Mouse (Mus musculus) heart, embryonic 10.5 days (tissue): ENCODE measurements at regions not wholly inside any gene's neighbourhood (a gene's known extent, or its start where the extent isn't known, plus 50 kb on each side); places are given as distances from the start of the nearest gene placed in this dataset. TPM values are rescaled to one million over a fixed set of nuclear protein-coding genes. Genes with fewer than 3 reads are reported as not detected.
A peak's percentile ranks its signal among the peaks of the same experiment; 100 is the strongest.

Experiments
- DNase-seq: peaks from one replicate; pipeline ENCODE4 v3.0.0-alpha.2; 2017; ENCODE audit warnings: low spot score
- H3K27ac ChIP-seq: fragments of 300-500 bp; sonication (generic); 2 replicates; pipeline ENCODE4 v1.5.1; 2016; ENCODE audit warnings: mild to moderate bottlenecking
- H3K27me3 ChIP-seq: fragments of 300-500 bp; sonication (generic); 2 replicates; pipeline ENCODE4 v1.6.1; 2016; ENCODE audit warnings: mild to moderate bottlenecking; ENCODE audit not compliant: poor library complexity, insufficient read depth, severe bottlenecking
- H3K36me3 ChIP-seq: fragments of 300-500 bp; sonication (generic); 2 replicates; pipeline ENCODE4 v1.6.1; 2016; ENCODE audit warnings: mild to moderate bottlenecking, moderate library complexity
- H3K4me1 ChIP-seq: fragments of 300-500 bp; sonication (generic); 2 replicates; pipeline ENCODE4 v1.6.1; 2016; ENCODE audit warnings: mild to moderate bottlenecking
- H3K4me3 ChIP-seq: fragments of 300-500 bp; sonication (generic); 2 replicates; pipeline ENCODE4 v1.5.1; 2016; ENCODE audit warnings: mild to moderate bottlenecking, moderate library complexity
- H3K9me3 ChIP-seq: fragments of 300-500 bp; sonication (generic); 2 replicates; pipeline ENCODE4 v1.6.1; 2016; ENCODE audit warnings: mild to moderate bottlenecking, moderate library complexity
- WGBS: fragments of 180-500 bp; shearing (Covaris S2); methylation state at CpG from one replicate; pipeline ENCODE4 v1.1.7; 2016; 5-methylcytosine and 5-hydroxymethylcytosine counted together
- microRNA-seq: library from miRNA; unstranded; fragments of <30 nt; microRNA quantifications from one replicate; pipeline ENCODE4, GENCODE M21; 2017

- Histone ChIP-seq H3K36me3 (no peaks in the 10 kb centered on the region), H3K4me1 (no peaks in the 10 kb centered on the region; the same call in 1 of the 2 replicates), H3K27me3 (no peaks in the 10 kb centered on the region), H3K9me3 (no peaks in the 10 kb centered on the region), H3K27ac (no peak overlapping the region), H3K4me3 (no peak overlapping the region)
- DNase-seq: no peak
- WGBS: 52% methylated on average over 10 of the region's 10 CpGs
These were observed 73.2 kb upstream of the Prdm1 start for GRCm38 (mm10) chr10:44601550-44601949.

GRCm38 (mm10) chr10:44599964-44600334, 71.6 kb upstream of the Prdm1 start:
- no peak overlapping the region for H3K4me3 ChIP-seq
- no peaks in the 10 kb centered on the region for H3K27me3 ChIP-seq
- no peaks in the 10 kb centered on the region; the same call in 1 of the 2 replicates for H3K4me1 ChIP-seq
- H3K9me3 ChIP-seq: no peaks in the 10 kb centered on the region
- no peak overlapping the region for H3K27ac ChIP-seq
- DNase-seq: no peak
- H3K36me3 ChIP-seq: no peaks in the 10 kb centered on the region
- 29% methylated on average over 4 of the region's 4 CpGs for WGBS

DNA sequence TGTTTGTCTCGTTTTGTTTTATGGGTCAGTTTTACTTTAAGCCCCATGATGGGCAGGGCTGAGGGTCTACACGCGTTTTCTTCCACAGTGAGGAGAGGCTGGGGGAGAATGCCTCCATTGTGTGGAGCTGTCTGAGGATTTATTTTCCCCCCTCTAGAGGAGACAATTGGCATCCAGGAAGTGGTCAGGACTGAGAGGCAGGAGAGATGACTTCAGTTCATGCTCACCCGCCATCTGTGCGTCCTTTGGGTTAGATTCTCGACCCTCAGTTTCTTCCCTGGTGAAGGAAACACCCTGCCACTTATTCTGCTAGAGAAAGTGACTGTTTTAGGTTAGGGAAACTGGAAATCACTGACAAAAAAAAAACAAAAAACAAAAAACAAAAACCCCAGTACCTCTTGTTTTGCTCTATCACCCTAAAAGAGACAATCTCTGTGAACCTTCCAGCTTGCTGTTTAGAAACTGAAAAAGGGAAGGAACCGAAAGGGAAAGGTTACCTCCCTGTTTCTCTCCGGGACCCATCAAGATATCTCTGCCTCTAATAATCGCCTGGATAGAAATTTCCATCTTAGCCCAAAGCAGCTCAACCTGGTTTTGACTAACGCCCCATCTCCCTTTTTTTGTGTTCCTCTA, 71.1 kb upstream of the Prdm1 start:
- Histone ChIP-seq H3K4me3 (no peak overlapping the region), H3K9me3 (no peaks in the 10 kb centered on the region), H3K27me3 (no peaks in the 10 kb centered on the region), H3K27ac (no peak overlapping the region), H3K36me3 (no peaks in the 10 kb centered on the region), H3K4me1 (no peaks in the 10 kb centered on the region; the same call in 1 of the 2 replicates)
- WGBS: 60% methylated on average over 10 of the region's 10 CpGs
- DNase-seq: no peak

GRCm38 (mm10) chr10:44598615-44599014, 70.3 kb upstream of the Prdm1 start:
- 94% methylated on average over 3 of the region's 3 CpGs for WGBS
- Histone ChIP-seq H3K9me3 (no peaks in the 10 kb centered on the region), H3K4me3 (no peak overlapping the region), H3K36me3 (no peaks in the 10 kb centered on the region), H3K4me1 (no peaks in the 10 kb centered on the region; the same call in 1 of the 2 replicates), H3K27me3 (no peaks in the 10 kb centered on the region), H3K27ac (no peak overlapping the region)
- DNase-seq: no peak

- DNase-seq: no peak
- WGBS: 78% methylated on average over 2 of the region's 2 CpGs
- H3K9me3 ChIP-seq: no peaks in the 10 kb centered on the region
These were observed 67.6 kb upstream of the Prdm1 start for GRCm38 (mm10) chr10:44595932-44596331.

GRCm38 (mm10) chr10:44589842-44590241, 61.5 kb upstream of the Prdm1 start:
- no peak overlapping the region for H3K4me3 ChIP-seq
- H3K9me3 ChIP-seq: no peaks in the 10 kb centered on the region
- H3K27ac ChIP-seq: no peak overlapping the region
- DNase-seq: no peak
- H3K4me1 ChIP-seq: no peaks in the 10 kb centered on the region
- H3K27me3 ChIP-seq: no peaks in the 10 kb centered on the region
- WGBS: 80% methylated on average over 6 of the region's 6 CpGs
- no peaks in the 10 kb centered on the region for H3K36me3 ChIP-seq

More at GRCm38 (mm10) chr10:44595932-44596331, 67.6 kb upstream of the Prdm1 start:
- no peak overlapping the region for H3K27ac ChIP-seq
- no peaks in the 10 kb centered on the region; the same call in 1 of the 2 replicates for H3K4me1 ChIP-seq
- no peaks in the 10 kb centered on the region for H3K36me3 ChIP-seq
- H3K4me3 ChIP-seq: no peak overlapping the region
- no peaks in the 10 kb centered on the region for H3K27me3 ChIP-seq

DNA sequence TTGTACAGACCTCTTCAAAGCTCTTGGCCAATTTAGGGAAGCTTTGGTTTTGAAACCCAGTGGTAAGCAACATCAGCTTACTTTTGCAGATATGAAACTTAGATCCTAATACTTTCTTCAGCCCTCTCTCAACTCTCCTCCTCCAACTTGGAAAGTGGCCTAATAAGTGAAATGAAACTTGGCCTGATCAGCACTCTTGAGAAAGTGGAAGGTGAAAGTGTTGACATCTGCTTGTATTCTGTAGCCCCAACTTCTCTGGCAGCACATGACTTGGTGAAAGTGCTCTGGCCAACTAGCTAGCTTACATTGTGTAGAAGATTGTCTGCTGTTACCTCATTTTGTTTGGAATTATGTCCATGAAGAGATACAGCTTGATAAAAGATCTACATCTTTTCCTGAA, 61.1 kb upstream of the Prdm1 start:
- Histone ChIP-seq H3K36me3 (no peaks in the 10 kb centered on the region), H3K27me3 (no peaks in the 10 kb centered on the region)
- DNase-seq: no peak

DNA sequence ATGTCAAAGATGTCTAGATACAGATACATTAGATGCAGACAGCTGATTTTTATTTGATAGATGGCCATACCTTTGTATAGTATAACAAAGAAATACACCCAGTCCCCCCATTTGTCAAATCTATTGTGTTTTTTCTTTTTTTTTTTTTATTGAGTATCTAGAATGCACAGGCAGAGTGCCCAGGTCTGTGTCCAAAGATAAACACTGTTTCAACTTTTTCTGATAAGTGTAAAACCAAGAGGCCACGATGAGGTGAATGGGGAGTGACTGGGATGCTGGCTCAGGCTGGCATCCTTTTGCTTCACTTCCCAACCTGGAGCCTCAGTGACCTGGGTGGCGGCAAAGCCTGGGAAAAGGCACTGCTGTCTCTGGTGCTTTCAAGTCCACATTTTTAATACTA, 54.4 kb upstream of the Prdm1 start:
- no peaks in the 10 kb centered on the region for H3K36me3 ChIP-seq
- no peaks in the 10 kb centered on the region for H3K27me3 ChIP-seq
- no peaks in the 10 kb centered on the region for H3K4me1 ChIP-seq
- DNase-seq: peak; percentile 22
- 63% methylated on average over 2 of the region's 2 CpGs for WGBS
- no peak overlapping the region for H3K4me3 ChIP-seq
- H3K27ac ChIP-seq: no peak overlapping the region
- H3K9me3 ChIP-seq: no peaks in the 10 kb centered on the region

More for the DNA sequence above, 61.1 kb upstream of the Prdm1 start:
- Histone ChIP-seq H3K4me3 (no peak overlapping the region), H3K9me3 (no peaks in the 10 kb centered on the region), H3K4me1 (no peaks in the 10 kb centered on the region), H3K27ac (no peak overlapping the region)

Small RNAs in the stretch of these regions (microRNA-seq; reads per million reads assigned to microRNA genes)
- not detected for gene Gm24271
